Mouse (Mus musculus): ENCODE measurements at regions not wholly inside any gene's neighbourhood (a gene's known extent, or its start where the extent isn't known, plus 50 kb on each side); places are given as distances from the start of the nearest gene placed in this dataset.

DNA sequence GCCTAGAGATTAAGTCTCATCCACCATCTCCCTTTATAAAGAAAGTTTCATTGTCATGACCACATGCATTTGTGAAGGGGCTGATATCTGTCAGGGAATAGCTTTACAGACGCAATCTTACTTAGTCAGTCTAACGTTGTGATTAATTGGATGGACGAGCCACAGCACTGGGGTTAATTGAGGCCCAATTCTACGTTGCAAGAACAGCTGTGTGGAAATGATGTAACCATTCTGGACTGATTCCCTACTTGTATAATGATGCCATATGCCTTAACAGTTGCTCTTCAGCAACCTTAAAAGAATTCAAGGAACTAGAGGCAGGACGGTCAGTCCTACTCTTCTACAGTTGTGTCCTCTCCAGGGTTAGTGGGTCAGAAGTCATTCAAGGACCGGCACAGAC, 231.9 kb upstream of the Mctp2 start:
- TF ChIP-seq SIN3A (IDR thresholded peaks at IDR 0.05; ENCODE audit: low read length) (no peak), MAFK (IDR thresholded peaks at IDR 0.05; ENCODE audit: borderline replicate concordance, low read depth, low read length) (no peak), RCOR1 (IDR thresholded peaks at IDR 0.05; ENCODE audit: low read depth, low read length) (no peak)

All from MEL (cell line).